Mouse (Mus musculus) heart, postnatal 10 days (tissue): Measurements from ENCODE around the gene Slc25a24. TPM values are rescaled to one million over a fixed set of nuclear protein-coding genes. Genes with fewer than 3 reads are reported as not detected.

Source experiments
- DNase-seq, 2 experiments: peaks; one replicate each; pipeline ENCODE4 v3.0.0; 2021
- intact Hi-C: fragments of 180-260 bp; cut with DNase I; formaldehyde crosslinking; loops from one replicate; pipeline ENCODE4 v1.15.1; 2025
- total RNA-seq, 2 experiments: library from RNA; stranded (reverse); gene quantifications; 2 replicates each; pipeline ENCODE4 v1.2.3; 2021

Slc25a24 gene
- total RNA-seq, 2 experiments from 2014 or later: 14.3 to 16.0 TPM

- intact Hi-C loops: no loop called here
- DNase-seq: no peak
Observed at GRCm38 (mm10) chr3:109165214-109165829, 42.4 kb downstream of the Slc25a24 start.

- DNase-seq: no peak
- intact Hi-C loops: no loop called here
Observed at GRCm38 (mm10) chr3:109169121-109169520, 46.2 kb downstream of the Slc25a24 start.

DNA sequence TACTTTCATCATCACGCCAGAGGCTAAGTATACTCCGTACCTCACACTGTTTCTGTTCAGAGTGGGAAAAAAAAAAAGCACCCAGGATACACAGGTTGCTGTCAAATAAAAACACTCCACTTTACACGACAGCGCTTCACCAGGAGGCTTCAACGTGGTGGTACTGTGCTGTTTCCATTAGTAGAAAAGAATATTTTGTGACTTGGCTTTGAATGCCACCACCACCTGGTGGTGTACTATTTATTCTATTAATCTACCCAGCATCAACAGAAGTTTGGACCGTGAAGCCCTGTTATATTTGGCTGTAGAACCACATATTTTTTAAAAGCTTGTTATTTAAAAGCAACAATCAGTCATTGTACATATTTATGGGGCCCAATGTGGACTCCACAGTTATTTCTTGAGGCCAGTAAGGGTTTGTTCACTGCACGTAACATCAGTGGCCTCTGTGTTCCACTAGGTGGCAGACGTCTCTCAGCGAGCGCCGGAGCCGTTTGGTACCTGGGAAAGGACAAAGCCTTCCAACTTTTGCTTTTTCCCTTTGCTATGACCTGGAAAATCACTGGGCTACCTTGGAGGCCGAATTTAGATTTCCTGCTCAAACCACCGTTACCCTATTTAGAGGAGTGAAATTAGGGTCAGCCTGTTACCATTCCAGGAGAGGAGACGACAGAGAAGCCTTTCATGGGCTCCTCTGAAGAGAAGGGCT is 48.3 kb downstream of the Slc25a24 start:
- intact Hi-C loops: loop anchor here (1.0 to 5.0 kb wide), 2 partner anchors 171 to 320 kb away; partner anchors contain the start of gene Vav3
- peak; percentile 76 to 84 for DNase-seq

- DNase-seq: no peak
- intact Hi-C loops: loop anchor here (5.0 kb wide), 1 partner anchor 168 kb away; the partner anchor contains the start of gene Vav3
Observed at GRCm38 (mm10) chr3:109174394-109174793, 51.4 kb downstream of the Slc25a24 start.

GRCm38 (mm10) chr3:109178705-109179104 is 55.8 kb downstream of the Slc25a24 start:
- intact Hi-C loops: no loop called here
- no peak for DNase-seq

DNA sequence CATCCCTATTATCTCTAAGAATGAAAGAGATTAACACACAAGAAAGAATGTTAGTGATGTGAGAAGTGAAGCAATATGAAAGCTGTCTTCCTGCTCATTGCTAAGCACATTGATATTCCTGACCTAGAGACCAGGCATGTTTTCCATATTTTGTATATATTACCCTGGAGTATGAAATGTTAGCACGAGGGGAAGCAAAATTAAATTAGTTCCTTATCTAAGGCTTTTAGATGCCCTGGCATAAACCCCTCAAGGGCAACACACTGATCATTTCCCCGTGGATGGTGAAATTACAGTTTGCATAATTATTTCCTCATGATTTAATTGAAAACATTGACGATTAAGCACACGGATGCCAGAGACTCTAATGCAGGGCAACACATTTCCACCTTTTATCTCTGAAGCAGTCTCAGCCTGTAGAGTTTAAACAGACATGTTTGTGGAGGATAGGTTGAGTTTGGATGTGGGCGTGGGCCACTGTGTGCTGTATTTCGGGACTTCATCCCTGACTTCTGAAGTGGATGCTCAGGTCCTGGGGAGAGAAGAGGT is 56.7 kb downstream of the Slc25a24 start:
- no peak for DNase-seq
- intact Hi-C loops: no loop called here

DNA sequence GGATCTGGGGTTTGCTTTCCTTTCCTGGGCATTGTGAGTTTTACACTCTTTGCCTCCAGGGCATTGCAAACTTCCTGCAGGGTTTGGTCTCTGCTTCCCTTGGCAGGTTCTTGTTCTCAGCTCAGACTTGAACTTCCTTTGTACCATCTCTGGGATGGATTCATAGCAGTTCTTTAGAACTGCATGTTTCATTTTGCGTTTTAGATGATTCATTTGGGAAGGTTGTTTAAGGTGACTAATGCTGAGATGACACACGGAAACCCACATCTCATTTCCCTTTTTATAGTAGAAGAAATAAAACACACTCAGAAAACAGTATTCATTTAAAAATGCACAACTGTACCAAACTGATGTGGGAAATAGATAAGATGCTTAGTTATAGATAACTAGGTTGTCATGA is 73.2 kb downstream of the Slc25a24 start:
- intact Hi-C loops: no loop called here
- DNase-seq: no peak

- peak; percentile 5 to 16 for DNase-seq
- intact Hi-C loops: loop anchor here (1.0 kb wide), 1 partner anchor 292 kb away; no protein-coding TSS in a partner anchor
Observed at GRCm38 (mm10) chr3:109199280-109199679, 76.3 kb downstream of the Slc25a24 start.

- DNase-seq: no peak
- intact Hi-C loops: no loop called here
Observed at GRCm38 (mm10) chr3:109212322-109212721, 89.4 kb downstream of the Slc25a24 start.

GRCm38 (mm10) chr3:109216352-109216751 is 93.4 kb downstream of the Slc25a24 start:
- DNase-seq: no peak
- intact Hi-C loops: no loop called here

Other genes starting within 250 kb of the Slc25a24 start
- gene Fndc7, start 233.1 kb upstream of the Slc25a24 start, total RNA-seq: under 1 TPM in 1 of 2 experiments, not detected in 1; 0.07 TPM
- 10 to 100 TPM; 27.7 to 30.9 TPM for gene Prpf38b, start 211.4 kb upstream of the Slc25a24 start, total RNA-seq
- not detected for gene Henmt1, start 183.3 kb upstream of the Slc25a24 start, total RNA-seq
- not detected for gene Gm9857, start 182.7 kb upstream of the Slc25a24 start, total RNA-seq
- 10 to 100 TPM; 21.9 to 23.1 TPM for gene Fam102b, start 95.5 kb upstream of the Slc25a24 start, total RNA-seq
- not detected for gene Slc25a54, start 42.7 kb upstream of the Slc25a24 start, total RNA-seq
- 10 to 100 TPM; 12.5 to 18.7 TPM for gene Vav3, start 217.5 kb downstream of the Slc25a24 start, total RNA-seq